Mouse (Mus musculus): ENCODE results near the gene Lyl1. TPM values are rescaled to one million over a fixed set of nuclear protein-coding genes. Genes with fewer than 3 reads are reported as not detected.

Gene Lyl1
- total and polyA plus RNA-seq, 3 experiments, result 88.7 to 149 (median 136) TPM

GRCm38 (mm10) chr8:84737608-84738007, 36.4 kb downstream of the Lyl1 start (continued):
- TF ChIP-seq USF2 (IDR thresholded peaks at IDR 0.05; ENCODE audit: borderline replicate concordance in 1 of 2, insufficient read depth in 1 of 2, low read depth in 1 of 2, low read length in 2 of 2) (no peak), POLR2AphosphoS5 (IDR thresholded peaks at IDR 0.05; ENCODE audit: borderline replicate concordance, low read depth, low read length) (no peak), MYB (IDR thresholded peaks at IDR 0.05; ENCODE audit: low read depth, low read length) (no peak), MAX (IDR thresholded peaks at IDR 0.05; ENCODE audit: low read length) (no peak), MEF2A (IDR thresholded peaks at IDR 0.05; ENCODE audit: extremely low read depth, insufficient replicate concordance, low read depth, low read length, poor library complexity, severe bottlenecking) (no peak), RAD21 (IDR thresholded peaks at IDR 0.05; ENCODE audit: low read depth, low read length) (peak; percentile 29), ZNF384 (IDR thresholded peaks at IDR 0.05; ENCODE audit: low read depth, low read length) (no peak), HCFC1 (IDR thresholded peaks at IDR 0.05; ENCODE audit: low read depth, low read length) (no peak)

GRCm38 (mm10) chr8:84738266-84738665, 37.0 kb downstream of the Lyl1 start:
- Histone ChIP-seq H3K36me3 (ENCODE audit: control insufficient read depth in 1 of 2, insufficient read depth in 2 of 2, low read length in 2 of 2) (no peaks in the 10 kb centered on the region; a peak in 1 of 4 replicates), H3K9me3 (replicated peaks; ENCODE audit: insufficient read depth, low read length) (no peaks in the 10 kb centered on the region), H3K4me3 (ENCODE audit: control insufficient read depth in 1 of 2, insufficient read depth in 1 of 2, low read depth in 2 of 2, low read length in 2 of 2) (no peak overlapping the region), H3K79me2 (ENCODE audit: control insufficient read depth, insufficient read depth, low read length, poor library complexity) (no peaks in the 10 kb centered on the region), H3K27ac (ENCODE audit: control insufficient read depth, low read depth, low read length) (no peak overlapping the region), H3K4me1 (ENCODE audit: control insufficient read depth in 1 of 2, insufficient read depth in 2 of 2, low read length in 2 of 2) (no peaks in the 10 kb centered on the region), H3K27me3 (ENCODE audit: control insufficient read depth in 1 of 2, insufficient read depth in 2 of 2, low read length in 2 of 2) (no peaks in the 10 kb centered on the region), H3K9ac (ENCODE audit: control insufficient read depth, low read depth, low read length, poor library complexity, severe bottlenecking) (no peak overlapping the region)
- no peak for DNase-seq (ENCODE audit: low read depth, low spot score)
- TF ChIP-seq CHD1 (IDR thresholded peaks at IDR 0.05; ENCODE audit: low read depth, low read length), result no peak
- no peak for TF ChIP-seq CHD2 (IDR thresholded peaks at IDR 0.05; ENCODE audit: low read length)
- no peak for TF ChIP-seq NELFE (IDR thresholded peaks at IDR 0.05; ENCODE audit: low read depth, low read length)
- TF ChIP-seq ZNF384 (IDR thresholded peaks at IDR 0.05; ENCODE audit: low read depth, low read length), result no peak
- TF ChIP-seq KAT2A (conservative IDR thresholded peaks at IDR 0.05; ENCODE audit: low read depth, low read length), result no peak
- no peak for TF ChIP-seq RCOR1 (IDR thresholded peaks at IDR 0.05; ENCODE audit: low read depth, low read length)
- TF ChIP-seq ELF1 (IDR thresholded peaks at IDR 0.05; ENCODE audit: low read depth, low read length), result no peak
- TF ChIP-seq POLR2AphosphoS2 (IDR thresholded peaks at IDR 0.05; ENCODE audit: low read length), result no peak
- TF ChIP-seq ZKSCAN1 (IDR thresholded peaks at IDR 0.05; ENCODE audit: low read depth, low read length), result no peak
- no peak for TF ChIP-seq HCFC1 (IDR thresholded peaks at IDR 0.05; ENCODE audit: low read depth, low read length)

- Histone ChIP-seq H3K36me3 (ENCODE audit: control insufficient read depth in 1 of 2, insufficient read depth in 2 of 2, low read length in 2 of 2) (no peaks in the 10 kb centered on the region; a peak in 1 of 4 replicates), H3K79me2 (ENCODE audit: control insufficient read depth, insufficient read depth, low read length, poor library complexity) (no peaks in the 10 kb centered on the region), H3K4me3 (ENCODE audit: control insufficient read depth in 1 of 2, insufficient read depth in 1 of 2, low read depth in 2 of 2, low read length in 2 of 2) (no peak overlapping the region), H3K4me1 (ENCODE audit: control insufficient read depth in 1 of 2, insufficient read depth in 2 of 2, low read length in 2 of 2) (no peaks in the 10 kb centered on the region), H3K27me3 (ENCODE audit: control insufficient read depth in 1 of 2, insufficient read depth in 2 of 2, low read length in 2 of 2) (no peaks in the 10 kb centered on the region), H3K27ac (ENCODE audit: control insufficient read depth, low read depth, low read length) (no peak overlapping the region), H3K9me3 (replicated peaks; ENCODE audit: insufficient read depth, low read length) (no peaks in the 10 kb centered on the region), H3K9ac (ENCODE audit: control insufficient read depth, low read depth, low read length, poor library complexity, severe bottlenecking) (no peak overlapping the region)
- no peak for TF ChIP-seq E2F4 (IDR thresholded peaks at IDR 0.05; ENCODE audit: borderline replicate concordance, low read depth, low read length)
- TF ChIP-seq JUND (IDR thresholded peaks at IDR 0.05; ENCODE audit: low read depth, low read length), result no peak
- TF ChIP-seq CTCF (IDR thresholded peaks at IDR 0.05 in 2 of 3, conservative IDR thresholded peaks at IDR 0.05 in 1 of 3; ENCODE audit: control insufficient read depth in 1 of 3, insufficient read depth in 1 of 3, low read depth in 2 of 3, low read length in 3 of 3, poor library complexity in 1 of 3, severe bottlenecking in 1 of 3), result no peak
- TF ChIP-seq ZNF384 (IDR thresholded peaks at IDR 0.05; ENCODE audit: low read depth, low read length), result no peak
- TF ChIP-seq MAFK (IDR thresholded peaks at IDR 0.05; ENCODE audit: borderline replicate concordance, low read depth, low read length), result no peak
- TF ChIP-seq ZKSCAN1 (IDR thresholded peaks at IDR 0.05; ENCODE audit: low read depth, low read length), result no peak
- no peak for TF ChIP-seq TBP (IDR thresholded peaks at IDR 0.05; ENCODE audit: low read depth, low read length)
- no peak for TF ChIP-seq TCF12 (IDR thresholded peaks at IDR 0.05; ENCODE audit: low read depth, low read length)
- no peak for TF ChIP-seq USF2 (IDR thresholded peaks at IDR 0.05; ENCODE audit: borderline replicate concordance in 1 of 2, insufficient read depth in 1 of 2, low read depth in 1 of 2, low read length in 2 of 2)
- TF ChIP-seq CHD2 (IDR thresholded peaks at IDR 0.05; ENCODE audit: low read length), result no peak
- TF ChIP-seq NELFE (IDR thresholded peaks at IDR 0.05; ENCODE audit: low read depth, low read length), result no peak
- no peak for TF ChIP-seq ZMIZ1 (IDR thresholded peaks at IDR 0.05; ENCODE audit: low read depth, low read length)
- TF ChIP-seq MYC (IDR thresholded peaks at IDR 0.05; ENCODE audit: low read depth, low read length), result no peak
- TF ChIP-seq MXI1 (IDR thresholded peaks at IDR 0.05; ENCODE audit: low read depth, low read length), result no peak
- no peak for TF ChIP-seq USF1 (IDR thresholded peaks at IDR 0.05; ENCODE audit: low read depth, low read length)
- TF ChIP-seq MAX (IDR thresholded peaks at IDR 0.05; ENCODE audit: low read length), result no peak
- no peak for TF ChIP-seq HCFC1 (IDR thresholded peaks at IDR 0.05; ENCODE audit: low read depth, low read length)
- DNase-seq (ENCODE audit: low read depth, low spot score), result no peak
Observed at GRCm38 (mm10) chr8:84738715-84739400, 37.6 kb downstream of the Lyl1 start.
